Mouse (Mus musculus) liver, embryonic 14 days (tissue): Measurements from ENCODE around the gene Tyro3. TPM values are rescaled to one million over a fixed set of nuclear protein-coding genes. Genes with fewer than 3 reads are reported as not detected.

Experiments
- polyA plus RNA-seq: library from polyadenylated mRNA; depleted of rRNA; stranded (reverse); fragments of >200 nt; gene quantifications from 2 replicates; pipeline ENCODE4 v1.2.3, GENCODE M21; 2012; rRNA removed

Gene Tyro3
- polyA plus RNA-seq, result 0.84 and 0.90 TPM in 2 replicates

GRCm38 (mm10) chr2:119797279-119797783, at the start of gene Tyro3:
Gene Tyro3, plus strand, starts transcription at chr2:119797733.

DNA sequence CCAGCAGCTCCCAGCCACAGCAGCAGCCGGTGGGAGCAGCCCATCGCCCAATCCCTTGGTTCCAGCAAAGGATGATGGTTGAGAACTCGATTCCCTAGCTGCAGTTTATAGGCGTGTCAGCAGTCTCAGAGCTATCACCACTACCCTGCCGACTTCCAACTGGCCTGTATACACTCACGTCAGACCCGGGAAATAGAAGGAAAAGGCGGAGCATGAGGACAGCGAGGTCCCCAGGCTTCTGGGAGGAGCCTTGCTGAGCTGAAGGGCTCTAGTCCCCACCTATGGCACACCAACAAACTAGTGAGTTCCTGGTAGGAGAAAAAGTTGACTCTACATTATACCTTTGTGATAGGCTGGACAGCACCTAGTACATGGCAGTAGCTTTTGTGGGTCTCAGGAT, 37.3 kb upstream of the Tyro3 start, which contains the start of gene Ltk:
Gene Ltk, minus strand, starts transcription at position 181 of the 400 bp plus-strand sequence.

DNA sequence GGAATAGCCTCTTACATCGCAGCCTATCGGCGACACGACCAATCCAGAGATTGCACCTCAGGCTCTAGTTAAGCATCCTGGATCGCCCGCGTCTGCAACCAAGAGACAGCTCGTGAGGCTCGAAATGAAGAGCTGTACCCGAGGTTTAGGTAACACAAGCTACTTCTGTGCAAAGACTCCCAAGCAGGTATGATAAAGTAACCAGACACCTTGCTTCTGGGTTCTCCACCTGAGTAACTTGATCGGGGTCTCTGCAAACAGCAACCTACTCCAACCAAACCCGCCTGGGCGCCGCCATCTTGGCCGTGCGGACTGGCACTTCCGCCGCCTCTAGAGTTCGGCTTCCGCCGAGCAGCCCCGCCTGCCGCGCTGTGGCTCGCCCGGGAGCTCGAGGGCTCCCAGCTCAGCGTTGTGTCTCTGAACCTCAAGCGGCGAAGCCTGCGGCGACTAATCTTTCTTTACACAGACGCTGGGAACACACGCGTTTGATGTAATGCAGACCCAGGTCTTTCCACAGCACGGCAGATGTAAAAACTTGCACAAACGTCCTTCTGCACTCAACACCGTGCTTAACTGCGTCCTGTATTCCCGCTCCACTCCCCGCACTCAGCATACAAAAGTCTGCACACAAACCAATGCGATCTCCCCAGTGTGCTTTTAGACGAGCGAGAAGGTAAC, 10.2 kb upstream of the Tyro3 start, which contains the start of gene Rpap1:
Gene Rpap1, minus strand, starts transcription at position 332 of the 678 bp plus-strand sequence.

Other genes starting within 250 kb of the Tyro3 start
- gene Nusap1, start 179.4 kb upstream of the Tyro3 start, polyA plus RNA-seq, result 46.9 and 53.1 TPM in 2 replicates
- gene Oip5, start 179.3 kb upstream of the Tyro3 start, polyA plus RNA-seq, result 23.2 and 28.2 TPM in 2 replicates
- 13.3 and 15.0 TPM in 2 replicates for gene Ndufaf1, start 134.9 kb upstream of the Tyro3 start, polyA plus RNA-seq
- 8.2 and 9.0 TPM in 2 replicates for gene Rtf1, start 122.7 kb upstream of the Tyro3 start, polyA plus RNA-seq
- 2.0 and 2.4 TPM in 2 replicates for gene Itpka, start 55.4 kb upstream of the Tyro3 start, polyA plus RNA-seq
- gene Ltk, start 37.3 kb upstream of the Tyro3 start, polyA plus RNA-seq, result 0.10 and 0.13 TPM in 2 replicates
- 5.3 and 6.0 TPM in 2 replicates for gene Rpap1, start 10.2 kb upstream of the Tyro3 start, polyA plus RNA-seq
- gene Mga, start 99.5 kb downstream of the Tyro3 start, polyA plus RNA-seq, result 4.0 and 5.2 TPM in 2 replicates
- gene Mapkbp1, start 175.0 kb downstream of the Tyro3 start, polyA plus RNA-seq, result 1.0 and 1.1 TPM in 2 replicates
- 4.4 and 5.0 TPM in 2 replicates for gene Jmjd7, start 229.8 kb downstream of the Tyro3 start, polyA plus RNA-seq
- 1.2 and 1.6 TPM in 2 replicates for gene Gm28042, start 229.8 kb downstream of the Tyro3 start, polyA plus RNA-seq
- gene Pla2g4b, start 235.7 kb downstream of the Tyro3 start, polyA plus RNA-seq, result 1.0 and 1.4 TPM in 2 replicates